Mouse (Mus musculus) spleen, adult 2 months (tissue): ENCODE results near the gene Grk3. TPM values are rescaled to one million over a fixed set of nuclear protein-coding genes. Genes with fewer than 3 reads are reported as not detected.

Source experiments
- DNase-seq, 2 experiments: peaks; one replicate each; pipeline versions ENCODE4 v3.0.0 to v3.0.0-alpha.2; 2012 to 2021; ENCODE audit warnings: low spot score in 2 of 2, low read depth in 1 of 2
- H3K27ac ChIP-seq: fragments of 200-500 bp; 2 replicates; pipeline ENCODE4 v1.5.1; 2012; ENCODE audit warnings: low read length, inconsistent platforms; ENCODE audit not compliant: insufficient read depth
- H3K27me3 ChIP-seq: fragments of 200-500 bp; 2 replicates; pipeline ENCODE4 v1.6.1; 2012; ENCODE audit warnings: mild to moderate bottlenecking, moderate library complexity, low read length, inconsistent platforms; ENCODE audit not compliant: control insufficient read depth, insufficient read depth
- H3K36me3 ChIP-seq: fragments of 200-500 bp; 2 replicates; pipeline ENCODE4 v1.6.1; 2012; ENCODE audit warnings: mild to moderate bottlenecking, low read length, inconsistent platforms; ENCODE audit not compliant: control insufficient read depth, insufficient read depth
- H3K4me1 ChIP-seq: fragments of 200-500 bp; 2 replicates; pipeline ENCODE4 v1.6.1; 2011; ENCODE audit warnings: inconsistent platforms; ENCODE audit not compliant: control insufficient read depth, insufficient read depth, insufficient read length
- H3K4me3 ChIP-seq: fragments of 200-500 bp; 2 replicates; pipeline ENCODE4 v1.5.1; 2011; ENCODE audit warnings: mild to moderate bottlenecking, inconsistent platforms; ENCODE audit not compliant: insufficient read depth, insufficient read length; ENCODE audit errors: extremely low read depth
- CTCF ChIP-seq: fragments of 200-500 bp; IDR thresholded peaks from 2 replicates; pipeline ENCODE4 v1.5.1; 2011; ENCODE audit warnings: mild to moderate bottlenecking, inconsistent platforms; ENCODE audit not compliant: insufficient read depth, insufficient read length, insufficient replicate concordance; ENCODE audit errors: extremely low read depth
- POLR2A ChIP-seq: fragments of 200-500 bp; IDR thresholded peaks from 2 replicates; pipeline ENCODE4 v1.6.1; 2011; ENCODE audit warnings: low read depth, low read length, inconsistent platforms
- WGBS: fragments of 180-500 bp; shearing (Covaris S2); methylation state at CpG from one replicate; pipeline ENCODE4 v1.1.7; 2018; 5-methylcytosine and 5-hydroxymethylcytosine counted together
- polyA plus RNA-seq: library from polyadenylated mRNA; depleted of rRNA; stranded (reverse); fragments of >200 nt; gene quantifications from 2 replicates; pipeline ENCODE4 v1.2.3, GENCODE M21; 2012; rRNA removed

Gene Grk3
- polyA plus RNA-seq = 20.7 and 23.1 TPM in 2 replicates

- DNase-seq = peak in 1 of 2 experiments; percentile 41
- Histone ChIP-seq H3K27ac (peak within 1 kb of the TSS; percentile 74), H3K4me3 (peak within 1 kb of the TSS; percentile 60), H3K27me3 (no peaks in the 10 kb centered on the region; the same call in 1 of the 2 replicates), H3K36me3 (no peaks in the 10 kb centered on the region), H3K4me1 (no peaks in the 10 kb centered on the region; the same call in 1 of the 2 replicates)
- TF ChIP-seq POLR2A (peak; percentile 20; the same call in 1 of the 2 replicates), CTCF (no peak)
- 5% methylated on average over 43 of the region's 52 CpGs for WGBS
Measured at GRCm38 (mm10) chr5:113015236-113016061, at the start of gene Grk3. Gene Grk3 (minus strand): TSS chr5:113015791.

DNA sequence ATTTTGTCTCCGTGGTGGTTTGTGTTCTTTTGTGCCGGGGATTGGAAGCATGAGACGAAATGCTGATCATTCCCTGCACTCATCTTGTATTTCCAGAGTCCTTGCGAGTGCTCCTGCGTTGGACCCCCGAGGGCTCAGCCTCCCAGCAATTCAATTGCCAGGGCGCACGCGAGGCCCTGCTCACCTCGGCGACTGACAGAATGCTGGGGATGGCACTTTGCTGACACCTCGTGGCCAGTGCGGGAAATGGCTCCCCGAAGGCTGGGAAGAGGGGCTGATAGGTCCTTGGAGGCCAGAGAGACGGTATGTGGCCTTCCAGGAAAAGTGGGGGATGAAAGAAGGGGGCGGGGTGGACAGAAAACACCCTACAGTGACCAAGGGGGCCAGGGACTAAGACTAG is 38.7 kb upstream of the Grk3 start:
- H3K4me3 ChIP-seq = no peak overlapping the region
- H3K4me1 ChIP-seq = no peaks in the 10 kb centered on the region
- no peaks in the 10 kb centered on the region for H3K27me3 ChIP-seq
- H3K36me3 ChIP-seq = no peaks in the 10 kb centered on the region
- 10% methylated on average over 16 of the region's 16 CpGs for whole genome bisulfite sequencing
- H3K27ac ChIP-seq = no peak overlapping the region
- DNase-seq = peak; percentile 9 to 63
- TF ChIP-seq POLR2A (no peak), CTCF (peak; percentile 98)

- no peak for TF ChIP-seq POLR2A
- no peak for TF ChIP-seq CTCF
- Histone ChIP-seq H3K27me3 (no peaks in the 10 kb centered on the region), H3K4me1 (no peaks in the 10 kb centered on the region), H3K27ac (no peak overlapping the region), H3K36me3 (no peaks in the 10 kb centered on the region), H3K4me3 (no peak overlapping the region)
- no peak for DNase-seq
- 72% methylated on average over 7 of the region's 7 CpGs for WGBS
Measured at GRCm38 (mm10) chr5:113050581-113051185, 35.1 kb upstream of the Grk3 start.

GRCm38 (mm10) chr5:113049876-113050275 is 34.3 kb upstream of the Grk3 start:
- Histone ChIP-seq H3K27ac (no peak overlapping the region), H3K36me3 (no peaks in the 10 kb centered on the region), H3K4me3 (no peak overlapping the region), H3K4me1 (no peaks in the 10 kb centered on the region), H3K27me3 (no peaks in the 10 kb centered on the region)
- no peak for DNase-seq
- TF ChIP-seq CTCF (no peak), POLR2A (no peak)

- 91% methylated on average over 10 of the region's 10 CpGs for WGBS
- H3K36me3 ChIP-seq = no peaks in the 10 kb centered on the region
- no peak for TF ChIP-seq CTCF
- TF ChIP-seq POLR2A = no peak
- DNase-seq = no peak
- no peaks in the 10 kb centered on the region for H3K4me1 ChIP-seq
- no peak overlapping the region for H3K4me3 ChIP-seq
- H3K27me3 ChIP-seq = no peaks in the 10 kb centered on the region
- no peak overlapping the region for H3K27ac ChIP-seq
Measured at GRCm38 (mm10) chr5:113045511-113046273, 30.1 kb upstream of the Grk3 start.

DNA sequence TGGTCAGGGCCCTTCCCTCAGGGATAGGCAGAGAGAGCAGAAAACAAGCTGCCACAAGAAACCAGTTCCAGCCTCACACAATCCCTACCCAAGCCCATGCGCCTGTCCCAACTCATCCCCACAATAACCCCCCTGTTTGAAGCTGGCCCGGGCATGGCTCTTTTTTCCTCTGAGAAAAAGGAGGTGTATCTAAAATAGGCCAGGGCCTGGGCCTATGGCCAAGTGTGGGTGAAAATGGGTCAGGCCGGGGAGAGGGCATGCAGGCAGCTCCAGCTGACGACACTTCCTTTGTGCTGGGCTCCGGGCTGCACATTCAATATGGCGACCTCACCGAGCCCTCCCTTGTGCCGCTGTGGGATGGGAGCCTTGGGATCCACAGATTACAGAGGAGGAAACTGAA is 27.9 kb upstream of the Grk3 start:
- TF ChIP-seq CTCF (no peak), POLR2A (no peak)
- no peaks in the 10 kb centered on the region for H3K4me1 ChIP-seq
- no peak for DNase-seq
- H3K27ac ChIP-seq = no peak overlapping the region
- 83% methylated on average over 8 of the region's 8 CpGs for WGBS
- no peak overlapping the region for H3K4me3 ChIP-seq
- no peaks in the 10 kb centered on the region for H3K36me3 ChIP-seq
- H3K27me3 ChIP-seq = no peaks in the 10 kb centered on the region
